Mouse (Mus musculus): Measurements from ENCODE around the gene Tns1. TPM values are rescaled to one million over a fixed set of nuclear protein-coding genes. Genes with fewer than 3 reads are reported as not detected.

Tns1 gene
- total and polyA plus RNA-seq, 3 experiments, result 365 to 748 (median 629) TPM

- peak overlapping the region; percentile 94 for H3K27ac ChIP-seq
- WGBS, result 41% methylated on average over 9 of the region's 9 CpGs
- intact Hi-C loops (cut with DNase I), result loop anchor here (2.0 kb wide), 1 partner anchor 31 kb away; no protein-coding TSS in a partner anchor
- peaks cover 40% of the 10 kb centered on the region for H3K36me3 ChIP-seq (ENCODE audit: control insufficient read depth, insufficient read depth, low read length)
- TF ChIP-seq CTCF (IDR thresholded peaks at IDR 0.05), result no peak
- TF ChIP-seq EP300 (IDR thresholded peaks at IDR 0.05; ENCODE audit: insufficient read depth, low read depth, low read length), result 0 out of 2 replicates have a peak, but pooled peaks have one; percentile 58
- peak overlapping the region; percentile 61 for H3K9ac ChIP-seq (ENCODE audit: low read depth, low read length)
- peaks cover 60% of the 10 kb centered on the region for H3K4me1 ChIP-seq (ENCODE audit: control insufficient read depth, insufficient read depth, low read length)
- H3K4me3 ChIP-seq, result no peak overlapping the region
- peak; percentile 69 to 83 for DNase-seq
- no peaks in the 10 kb centered on the region for H3K27me3 ChIP-seq (ENCODE audit: control insufficient read depth, insufficient read depth, low read length)
- peaks cover 2% of the 10 kb centered on the region; the same call in 1 of the 2 replicates for H3K79me2 ChIP-seq (replicated peaks; ENCODE audit: control insufficient read depth, insufficient read depth, low read length)
Observed at GRCm38 (mm10) chr1:74017399-74018172, 106.7 kb downstream of the Tns1 start.

- no peaks in the 10 kb centered on the region for H3K27me3 ChIP-seq (ENCODE audit: control insufficient read depth, insufficient read depth, low read length)
- H3K79me2 ChIP-seq (replicated peaks; ENCODE audit: control insufficient read depth, insufficient read depth, low read length), result peaks cover 2% of the 10 kb centered on the region; the same call in 1 of the 2 replicates
- intact Hi-C loops (cut with DNase I), result no loop called here
- H3K27ac ChIP-seq, result peak overlapping the region; percentile 94
- peak overlapping the region; percentile 61 for H3K9ac ChIP-seq (ENCODE audit: low read depth, low read length)
- 14% methylated on average over 5 of the region's 5 CpGs for WGBS
- peaks cover 59% of the 10 kb centered on the region for H3K4me1 ChIP-seq (ENCODE audit: control insufficient read depth, insufficient read depth, low read length)
- H3K36me3 ChIP-seq (ENCODE audit: control insufficient read depth, insufficient read depth, low read length), result peaks cover 33% of the 10 kb centered on the region
- H3K4me3 ChIP-seq, result no peak overlapping the region; the same call in 1 of the 2 replicates
- TF ChIP-seq POLR2A (IDR thresholded peaks at IDR 0.05; ENCODE audit: insufficient read depth, low read depth, low read length), result no peak
- peak; percentile 97 for TF ChIP-seq EP300 (IDR thresholded peaks at IDR 0.05; ENCODE audit: insufficient read depth, low read depth, low read length)
- DNase-seq, result peak; percentile 67 to 83
Observed at GRCm38 (mm10) chr1:74016618-74017017, 107.6 kb downstream of the Tns1 start.

GRCm38 (mm10) chr1:74015513-74016234 is 108.6 kb downstream of the Tns1 start:
- Histone ChIP-seq H3K27me3 (ENCODE audit: control insufficient read depth, insufficient read depth, low read length) (no peaks in the 10 kb centered on the region), H3K9ac (ENCODE audit: low read depth, low read length) (peak overlapping the region; percentile 56), H3K4me3 (peak overlapping the region; percentile 24), H3K79me2 (replicated peaks; ENCODE audit: control insufficient read depth, insufficient read depth, low read length) (peaks cover under 1% of the 10 kb centered on the region; the same call in 1 of the 2 replicates), H3K27ac (peak overlapping the region; percentile 94), H3K4me1 (ENCODE audit: control insufficient read depth, insufficient read depth, low read length) (peaks cover 53% of the 10 kb centered on the region), H3K36me3 (ENCODE audit: control insufficient read depth, insufficient read depth, low read length) (peaks cover 28% of the 10 kb centered on the region)
- DNase-seq, result peak; percentile 65 to 71
- TF ChIP-seq EP300 (IDR thresholded peaks at IDR 0.05; ENCODE audit: insufficient read depth, low read depth, low read length) (peak; percentile 6; the same call in 1 of the 2 replicates), POLR2A (IDR thresholded peaks at IDR 0.05; ENCODE audit: insufficient read depth, low read depth, low read length) (no peak; the same call in 1 of the 2 replicates), CTCF (IDR thresholded peaks at IDR 0.05) (no peak)
- intact Hi-C loops (cut with DNase I), result no loop called here
- 16% methylated on average over 8 of the region's 8 CpGs for WGBS

GRCm38 (mm10) chr1:74014538-74015327 is 109.5 kb downstream of the Tns1 start:
- Histone ChIP-seq H3K27me3 (ENCODE audit: control insufficient read depth, insufficient read depth, low read length) (no peaks in the 10 kb centered on the region), H3K27ac (peak overlapping the region; percentile 94), H3K79me2 (replicated peaks; ENCODE audit: control insufficient read depth, insufficient read depth, low read length) (no peaks in the 10 kb centered on the region; the same call in 1 of the 2 replicates), H3K36me3 (ENCODE audit: control insufficient read depth, insufficient read depth, low read length) (peaks cover 29% of the 10 kb centered on the region), H3K9ac (ENCODE audit: low read depth, low read length) (peak overlapping the region; percentile 56), H3K4me3 (no peak overlapping the region), H3K4me1 (ENCODE audit: control insufficient read depth, insufficient read depth, low read length) (peaks cover 54% of the 10 kb centered on the region)
- peak; percentile 60 to 80 for DNase-seq
- 31% methylated on average over 9 of the region's 14 CpGs for WGBS
- TF ChIP-seq EP300 (IDR thresholded peaks at IDR 0.05; ENCODE audit: insufficient read depth, low read depth, low read length) (peak; percentile 100), POLR2A (IDR thresholded peaks at IDR 0.05; ENCODE audit: insufficient read depth, low read depth, low read length) (peak; percentile 45; the same call in 1 of the 2 replicates), CTCF (IDR thresholded peaks at IDR 0.05) (no peak)
- intact Hi-C loops (cut with DNase I), result no loop called here

GRCm38 (mm10) chr1:74013296-74014031 is 110.8 kb downstream of the Tns1 start:
- Histone ChIP-seq H3K4me3 (no peak overlapping the region), H3K36me3 (ENCODE audit: control insufficient read depth, insufficient read depth, low read length) (peaks cover 34% of the 10 kb centered on the region), H3K4me1 (ENCODE audit: control insufficient read depth, insufficient read depth, low read length) (peaks cover 65% of the 10 kb centered on the region), H3K27me3 (ENCODE audit: control insufficient read depth, insufficient read depth, low read length) (no peaks in the 10 kb centered on the region), H3K79me2 (replicated peaks; ENCODE audit: control insufficient read depth, insufficient read depth, low read length) (no peaks in the 10 kb centered on the region; the same call in 1 of the 2 replicates), H3K27ac (peak overlapping the region; percentile 94), H3K9ac (ENCODE audit: low read depth, low read length) (peak overlapping the region; percentile 44)
- TF ChIP-seq EP300 (IDR thresholded peaks at IDR 0.05; ENCODE audit: insufficient read depth, low read depth, low read length) (0 out of 2 replicates have a peak, but pooled peaks have one; percentile 31), POLR2A (IDR thresholded peaks at IDR 0.05; ENCODE audit: insufficient read depth, low read depth, low read length) (0 out of 2 replicates have a peak, but pooled peaks have one; percentile 23), CTCF (IDR thresholded peaks at IDR 0.05) (no peak)
- intact Hi-C loops (cut with DNase I), result no loop called here
- 53% methylated on average over 14 of the region's 14 CpGs for WGBS
- peak in 1 of 2 experiments; percentile 45 for DNase-seq

All from heart, adult 2 months (tissue).